Mouse (Mus musculus) left cerebral cortex, adult 2 months (tissue): ENCODE measurements around the gene Olfr221. TPM values are rescaled to one million over a fixed set of nuclear protein-coding genes. Genes with fewer than 3 reads are reported as not detected.
A peak's percentile ranks its signal among the peaks of the same experiment; 100 is the strongest.

Experiments used
- DNase-seq, 2 experiments: peaks; one replicate each; pipeline ENCODE4 v3.0.0; 2021 to 2022; ENCODE audit warnings: low spot score in 2 of 2, mixed read lengths in 1 of 2; ENCODE audit errors: extremely low spot score in 1 of 2
- H3K27ac ChIP-seq: fragments of 200-600 bp; 2 replicates; pipeline ENCODE4 v1.8.1; 2022
- H3K4me3 ChIP-seq: fragments of 200-600 bp; 2 replicates; pipeline ENCODE4 v1.8.1; 2022
- CTCF ChIP-seq: fragments of 200-600 bp; IDR thresholded peaks from 2 replicates; pipeline ENCODE4 v1.8.1; 2022; ENCODE audit warnings: antibody characterized with exemption, mild to moderate bottlenecking, moderate library complexity
- intact Hi-C: fragments of 180-260 bp; cut with DNase I; formaldehyde crosslinking; loops from one replicate; pipeline ENCODE4 v1.15.1; 2025
- total RNA-seq, 2 experiments: library from RNA; stranded (reverse); gene quantifications; 2 replicates each; pipeline ENCODE4 v1.2.3; 2021

Gene Olfr221
- total RNA-seq, 2 experiments from 2014 or later, result not detected

DNA sequence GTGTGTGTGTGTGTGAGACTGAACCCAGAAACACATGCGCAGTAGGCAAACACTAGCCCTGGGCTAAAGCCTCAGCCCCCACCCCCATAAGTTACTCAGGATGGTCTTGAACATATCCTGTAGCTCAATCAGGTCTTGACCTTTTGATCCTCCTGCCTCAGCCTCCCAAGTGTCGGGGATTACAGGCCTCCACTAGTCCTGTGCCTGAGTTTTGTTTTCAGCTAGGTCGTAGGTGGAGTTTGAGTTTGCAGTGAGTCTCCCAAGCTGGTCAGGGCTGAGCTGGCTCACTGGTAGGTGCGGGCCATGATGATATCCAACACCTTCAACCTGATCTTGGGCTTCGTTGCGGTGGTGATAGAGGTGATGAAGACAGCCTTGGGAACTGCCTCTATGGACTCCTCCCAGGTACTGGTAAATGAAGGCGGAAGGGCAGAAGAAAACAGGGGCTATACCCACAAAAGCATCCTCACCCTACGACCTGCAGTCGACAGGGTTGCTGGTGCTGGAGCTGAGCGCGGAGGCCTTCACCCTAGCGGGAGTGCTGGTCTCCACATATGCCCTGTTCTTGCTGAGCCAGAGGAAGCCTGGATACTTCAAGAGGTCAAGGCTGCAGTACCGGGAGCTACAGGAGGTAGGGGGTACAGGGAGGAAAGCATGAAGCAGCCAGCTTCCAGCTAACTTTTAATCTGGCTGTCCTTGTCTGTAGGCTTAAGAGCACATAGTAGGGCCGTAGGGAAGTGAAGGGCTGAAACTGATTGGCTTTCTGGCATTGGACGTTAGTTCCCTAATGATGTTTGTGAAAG is 23.8 kb downstream of the Olfr221 start:
- DNase-seq, result no peak
- no peak for TF ChIP-seq CTCF
- peak overlapping the region; percentile 84 for H3K4me3 ChIP-seq
- H3K27ac ChIP-seq, result peak overlapping the region; percentile 100; the same call in 1 of the 2 replicates
- intact Hi-C loops, result no loop called here

DNA sequence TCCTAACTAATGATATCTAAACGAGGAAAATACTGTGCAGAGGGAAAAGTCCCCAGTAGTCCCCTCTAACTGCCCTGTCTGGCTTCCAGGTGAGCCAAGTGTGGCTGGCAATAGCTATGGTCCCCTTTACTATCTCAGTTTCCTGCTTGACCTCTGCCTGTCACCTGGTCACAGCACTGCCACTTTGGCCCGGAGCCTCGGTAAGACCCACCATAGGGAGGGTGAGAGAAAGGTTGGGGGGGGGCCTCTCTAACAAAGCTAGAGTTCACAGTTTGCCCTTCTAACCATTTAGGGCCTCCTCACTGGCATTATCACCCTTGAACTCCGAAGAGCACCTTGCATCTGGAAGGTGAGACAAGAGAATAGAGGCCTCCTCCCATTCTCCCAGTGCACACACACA is 24.6 kb downstream of the Olfr221 start:
- TF ChIP-seq CTCF, result no peak
- intact Hi-C loops, result no loop called here
- DNase-seq, result no peak
- Histone ChIP-seq H3K27ac (no peak overlapping the region), H3K4me3 (no peak overlapping the region)

DNA sequence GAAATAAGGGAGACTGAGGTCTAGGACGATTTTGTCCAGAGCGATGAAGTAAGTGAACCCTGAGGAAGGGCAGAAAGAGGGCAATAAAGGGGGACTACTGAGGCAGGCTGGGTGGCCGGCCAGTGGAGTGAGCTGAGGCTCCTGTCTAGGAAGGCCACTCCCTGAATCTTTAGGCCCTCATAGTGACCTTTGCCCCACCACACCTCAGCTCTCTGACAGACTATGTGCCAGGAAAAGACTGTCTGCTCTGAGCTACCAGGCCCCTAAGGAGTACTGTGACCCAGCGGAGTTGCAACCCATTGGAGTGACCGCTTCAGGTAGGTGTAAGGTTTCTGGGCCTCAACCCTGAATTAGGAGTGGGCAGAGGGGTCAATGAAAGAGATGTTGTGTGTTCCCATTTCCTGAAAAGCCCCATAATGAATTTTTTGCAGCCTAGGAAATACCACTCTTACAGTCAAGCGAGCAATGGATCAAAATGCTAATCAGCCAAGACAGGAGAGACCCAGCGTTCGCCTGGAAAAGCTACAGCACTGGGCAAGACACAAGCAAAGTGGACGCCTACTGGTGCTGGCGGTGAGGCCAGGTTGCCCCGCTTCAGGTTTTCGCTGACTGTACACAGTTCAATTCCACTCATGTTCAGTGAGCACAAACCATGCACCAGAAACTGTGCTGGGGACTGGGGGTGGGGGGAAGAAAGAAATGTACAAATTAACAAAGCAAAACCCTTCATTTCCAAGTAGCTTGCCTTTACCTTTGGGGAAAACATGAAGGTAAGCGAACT is 25.4 kb downstream of the Olfr221 start:
- Histone ChIP-seq H3K4me3 (no peak overlapping the region), H3K27ac (no peak overlapping the region)
- no peak for TF ChIP-seq CTCF
- DNase-seq, result no peak
- intact Hi-C loops, result no loop called here

DNA sequence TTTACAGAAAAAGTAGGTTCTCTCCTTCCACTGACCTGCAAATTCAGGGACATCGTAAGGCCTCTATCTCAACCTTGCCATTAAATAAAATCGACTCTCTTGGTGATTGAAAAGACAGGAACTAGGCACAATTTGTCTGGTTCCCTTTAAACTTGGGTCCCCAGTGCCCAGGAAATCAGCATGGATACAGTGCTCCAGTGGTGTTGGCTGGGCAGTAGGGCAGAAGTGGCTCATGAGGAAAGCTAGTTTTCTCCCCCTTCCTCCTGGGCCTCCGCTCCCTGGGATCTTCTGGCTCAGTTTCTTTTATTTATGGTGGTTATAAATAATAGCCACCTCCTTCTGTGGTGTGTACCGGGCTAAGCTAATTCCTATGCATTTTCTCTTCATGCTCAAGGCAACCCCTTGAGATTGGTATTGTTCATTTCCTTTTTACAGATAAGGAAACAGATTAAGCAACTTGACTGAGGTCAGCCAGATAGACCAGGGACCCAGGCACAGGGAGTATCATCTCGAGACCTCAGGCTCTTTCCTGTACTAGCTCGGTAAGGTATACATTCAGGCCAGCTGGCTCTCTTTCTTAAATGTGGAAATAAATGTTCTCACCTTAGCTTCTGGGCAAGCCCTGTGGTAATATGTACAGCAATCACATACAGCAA is 26.7 kb downstream of the Olfr221 start, which contains the start of gene Tmem253:
Gene Tmem253 (plus strand): TSS at position 214 of the 656 bp plus-strand sequence.
- intact Hi-C loops, result no loop called here
- no peak for DNase-seq
- TF ChIP-seq CTCF, result no peak
- Histone ChIP-seq H3K4me3 (peak within 1 kb of the TSS; percentile 59), H3K27ac (peak within 1 kb of the TSS; percentile 82)

- H3K27ac ChIP-seq, result peak overlapping the region; percentile 82
- no peak; the same call in 1 of the 2 replicates for TF ChIP-seq CTCF
- no peak for DNase-seq
- peak overlapping the region; percentile 59 for H3K4me3 ChIP-seq
- intact Hi-C loops, result no loop called here
Observed at GRCm38 (mm10) chr14:52014761-52015311, 27.4 kb downstream of the Olfr221 start.

DNA sequence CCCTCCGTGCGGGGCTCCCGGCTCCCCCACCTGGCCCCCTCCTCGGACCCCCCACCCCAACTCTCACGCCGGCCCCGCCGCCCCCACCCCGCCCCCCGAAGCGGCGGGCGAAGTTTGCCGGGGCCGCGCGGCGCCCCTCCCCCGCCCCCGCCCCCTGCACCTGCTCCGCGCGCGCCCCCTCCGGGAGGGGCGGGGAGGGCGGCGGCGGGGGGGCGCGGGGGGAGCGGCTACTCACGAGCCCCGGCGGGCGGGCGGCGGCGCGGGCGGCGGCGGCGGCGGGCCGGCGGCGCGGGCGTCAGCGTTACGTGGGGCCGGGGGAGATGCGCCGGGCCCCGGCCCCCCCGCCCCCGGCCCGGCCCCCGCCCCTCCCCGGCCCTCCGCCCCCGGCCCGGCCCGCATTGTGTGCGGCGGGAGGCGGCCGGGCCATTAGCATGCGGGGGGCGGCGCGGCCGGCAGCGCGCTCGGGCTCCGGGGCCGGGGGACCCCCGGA is 27.9 kb downstream of the Olfr221 start:
- Histone ChIP-seq H3K4me3 (peak overlapping the region; percentile 59), H3K27ac (peak overlapping the region; percentile 82)
- no peak for DNase-seq
- intact Hi-C loops, result no loop called here
- TF ChIP-seq CTCF, result no peak

- intact Hi-C loops, result no loop called here
- DNase-seq, result no peak
- no peak for TF ChIP-seq CTCF
- Histone ChIP-seq H3K4me3 (peak overlapping the region; percentile 45), H3K27ac (peak overlapping the region; percentile 72)
Observed at GRCm38 (mm10) chr14:52013771-52014219, 28.5 kb downstream of the Olfr221 start.

GRCm38 (mm10) chr14:52013021-52013610 is 29.1 kb downstream of the Olfr221 start:
- no peak for TF ChIP-seq CTCF
- DNase-seq, result no peak
- H3K27ac ChIP-seq, result 0 out of 2 replicates have a peak overlapping the region, but pooled peaks have one; percentile 60
- no peak overlapping the region for H3K4me3 ChIP-seq
- intact Hi-C loops, result no loop called here

DNA sequence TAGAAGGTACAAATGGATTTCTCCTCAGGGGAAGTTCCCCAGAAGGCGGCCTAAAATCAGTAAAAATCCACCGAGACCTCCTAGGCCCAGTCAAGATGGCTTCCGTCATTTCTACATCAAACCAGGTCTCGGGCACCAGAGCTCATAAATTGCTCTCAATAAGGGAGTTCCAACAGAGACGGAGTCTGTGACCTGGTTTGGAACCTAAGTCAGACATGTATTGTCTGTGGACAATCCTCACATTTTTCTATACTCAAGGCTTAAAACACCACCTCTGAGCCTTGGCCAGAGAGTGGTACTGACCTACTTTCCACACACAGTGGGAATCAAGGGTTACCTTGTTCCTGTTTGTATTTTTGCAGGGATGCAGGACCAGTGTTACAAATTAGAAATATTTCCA is 29.7 kb downstream of the Olfr221 start:
- DNase-seq, result no peak
- 0 out of 2 replicates have a peak overlapping the region, but pooled peaks have one; percentile 60 for H3K27ac ChIP-seq
- TF ChIP-seq CTCF, result no peak
- H3K4me3 ChIP-seq, result no peak overlapping the region
- intact Hi-C loops, result loop anchor here (1.0 kb wide), 1 partner anchor 8 kb away; the partner anchor contains the start of gene Zfp219

- intact Hi-C loops, result loop anchor here (1.0 kb wide), 1 partner anchor 8 kb away; the partner anchor contains the start of gene Zfp219
- no peak for TF ChIP-seq CTCF
- DNase-seq, result peak in 1 of 2 experiments; percentile 66
- H3K4me3 ChIP-seq, result no peak overlapping the region
- H3K27ac ChIP-seq, result 0 out of 2 replicates have a peak overlapping the region, but pooled peaks have one; percentile 60
Observed at GRCm38 (mm10) chr14:52012085-52012484, 30.2 kb downstream of the Olfr221 start.

DNA sequence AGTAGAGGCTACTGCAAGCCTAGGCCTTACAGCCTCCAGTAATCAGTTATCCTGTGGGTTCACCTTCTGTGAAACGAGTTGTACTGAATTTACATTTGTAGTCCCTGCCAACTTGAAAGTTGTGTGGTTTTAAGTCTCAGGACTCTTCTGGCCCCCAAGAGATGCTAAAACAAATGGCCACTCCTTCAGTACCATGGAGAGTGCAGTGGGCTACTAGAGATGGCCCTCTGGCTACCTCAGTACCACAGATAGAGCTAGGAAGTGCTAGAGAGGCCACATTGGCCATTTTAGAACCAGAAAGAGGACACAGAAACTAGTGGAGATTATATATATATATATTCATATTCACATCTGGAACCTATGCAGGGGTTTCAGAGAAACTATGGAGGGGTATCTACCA is 30.6 kb downstream of the Olfr221 start:
- DNase-seq, result no peak
- intact Hi-C loops, result loop anchor here (1.0 kb wide), 1 partner anchor 9 kb away; the partner anchor contains the start of gene Zfp219
- no peak overlapping the region for H3K4me3 ChIP-seq
- no peak overlapping the region for H3K27ac ChIP-seq
- no peak for TF ChIP-seq CTCF
